Mouse (Mus musculus) heart, embryonic 15.5 days (tissue): ENCODE data around the gene Nav2. TPM values are rescaled to one million over a fixed set of nuclear protein-coding genes. Genes with fewer than 3 reads are reported as not detected.
A peak's percentile ranks its signal among the peaks of the same experiment; 100 is the strongest.

Experiments used
- ATAC-seq: fragments of 200-750 bp; cut with Nextera tagmentation; replicated peaks from 2 replicates; pipeline ENCODE4 v1.8.0; 2017; ENCODE audit warnings: low read depth, moderate TSS enrichment; ENCODE audit not compliant: insufficient number of reproducible peaks, insufficient read depth, low FRiP score
- H3K27ac ChIP-seq: fragments of 300-500 bp; sonication (generic); 2 replicates; pipeline ENCODE4 v1.5.1; 2015; ENCODE audit warnings: mild to moderate bottlenecking, inconsistent platforms
- H3K27me3 ChIP-seq: fragments of 300-500 bp; sonication (generic); 2 replicates; pipeline ENCODE4 v1.6.1; 2015; ENCODE audit warnings: inconsistent platforms
- H3K36me3 ChIP-seq: fragments of 300-500 bp; sonication (generic); 2 replicates; pipeline ENCODE4 v1.6.1; 2015; ENCODE audit warnings: mild to moderate bottlenecking, inconsistent platforms
- H3K4me1 ChIP-seq: fragments of 300-500 bp; sonication (generic); replicated peaks from 2 replicates; pipeline ENCODE4 v1.6.1; 2015; ENCODE audit warnings: inconsistent platforms
- H3K4me2 ChIP-seq: fragments of 300-500 bp; sonication (generic); 2 replicates; pipeline ENCODE4 v1.6.1; 2015; ENCODE audit warnings: inconsistent platforms, mild to moderate bottlenecking, moderate library complexity
- H3K4me3 ChIP-seq: fragments of 300-500 bp; sonication (generic); 2 replicates; pipeline ENCODE4 v1.5.1; 2015; ENCODE audit warnings: mild to moderate bottlenecking, inconsistent platforms
- H3K9ac ChIP-seq: fragments of 300-500 bp; sonication (generic); 2 replicates; pipeline ENCODE4 v1.6.1; 2015; ENCODE audit warnings: mild to moderate bottlenecking, inconsistent platforms
- H3K9me3 ChIP-seq: fragments of 300-500 bp; sonication (generic); replicated peaks from 2 replicates; pipeline ENCODE4 v1.6.1; 2016; ENCODE audit warnings: inconsistent platforms
- WGBS: fragments of 180-500 bp; shearing (Covaris S2); methylation state at CpG from one replicate; pipeline ENCODE4 v1.1.7; 2015; ENCODE audit warnings: mixed read lengths; 5-methylcytosine and 5-hydroxymethylcytosine counted together
- polyA plus RNA-seq: library from polyadenylated mRNA; unstranded; fragments of >200 nt; fragmentation: Nextera tagmentation; extraction: Ambion mirVana; gene quantifications from 2 replicates; pipeline ENCODE4 v1.2.1, GENCODE M21; 2015

Gene Nav2
- polyA plus RNA-seq, 1 experiment from 2014 or later = 30.7 TPM

- H3K4me3 ChIP-seq = no peak overlapping the region
- no peaks in the 10 kb centered on the region for H3K9me3 ChIP-seq
- peaks cover 26% of the 10 kb centered on the region for H3K4me1 ChIP-seq
- WGBS = 77% methylated on average over 2 of the region's 2 CpGs
- H3K9ac ChIP-seq = no peak overlapping the region
- H3K36me3 ChIP-seq = no peaks in the 10 kb centered on the region
- H3K27me3 ChIP-seq = no peaks in the 10 kb centered on the region
- H3K27ac ChIP-seq = no peak overlapping the region
- H3K4me2 ChIP-seq = no peak overlapping the region
- ATAC-seq = no peak
Measured at GRCm38 (mm10) chr7:49322179-49322578, 413.7 kb downstream of the Nav2 start.

- H3K9ac ChIP-seq = no peak overlapping the region
- no peak overlapping the region for H3K4me3 ChIP-seq
- 86% methylated on average over 2 of the region's 2 CpGs for WGBS
- H3K4me2 ChIP-seq = no peak overlapping the region
- H3K27me3 ChIP-seq = no peaks in the 10 kb centered on the region
- H3K4me1 ChIP-seq = peaks cover 32% of the 10 kb centered on the region
- ATAC-seq = no peak
- no peaks in the 10 kb centered on the region for H3K9me3 ChIP-seq
- H3K27ac ChIP-seq = no peak overlapping the region
- no peaks in the 10 kb centered on the region for H3K36me3 ChIP-seq
Measured at GRCm38 (mm10) chr7:49324575-49324974, 416.1 kb downstream of the Nav2 start.

GRCm38 (mm10) chr7:49326136-49326722 lies 417.7 kb downstream of the Nav2 start:
- Histone ChIP-seq H3K27ac (no peak overlapping the region), H3K9ac (no peak overlapping the region), H3K4me1 (peaks cover 20% of the 10 kb centered on the region), H3K9me3 (no peaks in the 10 kb centered on the region), H3K4me2 (no peak overlapping the region), H3K27me3 (no peaks in the 10 kb centered on the region), H3K36me3 (no peaks in the 10 kb centered on the region), H3K4me3 (no peak overlapping the region)
- 71% methylated on average over 5 of the region's 5 CpGs for WGBS
- no peak for ATAC-seq

GRCm38 (mm10) chr7:49326967-49327742 lies 418.6 kb downstream of the Nav2 start:
- WGBS = 41% methylated on average over 9 of the region's 9 CpGs
- Histone ChIP-seq H3K9ac (no peak overlapping the region), H3K36me3 (no peaks in the 10 kb centered on the region), H3K27ac (no peak overlapping the region), H3K9me3 (no peaks in the 10 kb centered on the region), H3K4me3 (no peak overlapping the region), H3K4me1 (peaks cover 28% of the 10 kb centered on the region), H3K27me3 (no peaks in the 10 kb centered on the region), H3K4me2 (no peak overlapping the region)
- peak; percentile 33 for ATAC-seq

GRCm38 (mm10) chr7:49330181-49330580 lies 421.7 kb downstream of the Nav2 start:
- H3K9me3 ChIP-seq = no peaks in the 10 kb centered on the region
- 73% methylated on average over 4 of the region's 4 CpGs for WGBS
- no peak overlapping the region for H3K4me2 ChIP-seq
- no peak overlapping the region for H3K9ac ChIP-seq
- H3K4me3 ChIP-seq = no peak overlapping the region
- no peak for ATAC-seq
- H3K27ac ChIP-seq = no peak overlapping the region
- no peaks in the 10 kb centered on the region for H3K27me3 ChIP-seq
- no peaks in the 10 kb centered on the region for H3K36me3 ChIP-seq
- peaks cover 40% of the 10 kb centered on the region for H3K4me1 ChIP-seq

DNA sequence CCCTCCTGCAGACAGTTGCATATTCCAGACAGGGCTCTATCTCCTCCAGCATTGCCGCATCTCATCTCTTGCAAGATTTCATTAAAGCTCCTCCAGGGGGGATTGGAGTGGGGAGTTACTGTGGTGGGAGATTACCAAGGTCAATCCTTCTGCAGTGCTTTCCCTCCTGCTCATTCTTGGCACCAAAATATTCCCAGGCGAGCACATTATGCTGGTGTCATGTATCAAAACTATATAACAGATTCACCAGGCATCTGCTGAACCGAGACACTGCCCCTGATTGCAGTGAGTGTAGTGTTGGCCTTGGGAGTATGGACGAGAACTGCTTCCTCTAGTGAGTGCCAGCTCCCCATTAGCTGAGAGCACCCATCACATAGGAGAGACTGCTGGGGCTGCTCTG lies 423.4 kb downstream of the Nav2 start:
- no peaks in the 10 kb centered on the region for H3K36me3 ChIP-seq
- 46% methylated on average over 4 of the region's 4 CpGs for WGBS
- H3K4me2 ChIP-seq = no peak overlapping the region
- ATAC-seq = no peak
- H3K9ac ChIP-seq = no peak overlapping the region
- peaks cover 29% of the 10 kb centered on the region for H3K4me1 ChIP-seq
- H3K4me3 ChIP-seq = no peak overlapping the region
- H3K9me3 ChIP-seq = no peaks in the 10 kb centered on the region
- 0 out of 2 replicates have a peak overlapping the region, but pooled peaks have one; percentile 17 for H3K27ac ChIP-seq
- no peaks in the 10 kb centered on the region for H3K27me3 ChIP-seq

DNA sequence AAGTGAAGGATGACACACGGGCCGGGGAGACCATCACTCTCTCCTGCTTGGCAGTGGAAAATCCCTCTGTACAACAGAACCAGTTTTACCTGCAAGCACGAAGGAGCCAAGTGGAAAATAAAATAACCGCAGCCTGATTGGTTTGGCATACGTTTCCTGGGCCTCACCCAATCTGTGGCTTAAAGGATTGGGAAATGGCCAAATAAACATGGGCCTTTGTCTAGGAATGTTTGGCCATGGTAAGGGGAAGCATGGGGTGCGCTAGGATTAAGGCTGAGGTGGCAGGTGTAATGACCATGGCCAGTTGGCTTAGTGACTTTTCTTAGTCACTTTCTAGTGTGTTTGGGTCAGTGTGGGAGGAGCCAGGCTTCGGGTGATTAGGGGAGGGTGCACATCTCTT lies 424.1 kb downstream of the Nav2 start:
- no peak overlapping the region for H3K9ac ChIP-seq
- H3K4me1 ChIP-seq = peaks cover 22% of the 10 kb centered on the region
- H3K9me3 ChIP-seq = no peaks in the 10 kb centered on the region
- WGBS = 74% methylated on average over 7 of the region's 7 CpGs
- no peak overlapping the region for H3K4me2 ChIP-seq
- ATAC-seq = no peak
- no peak overlapping the region for H3K4me3 ChIP-seq
- H3K36me3 ChIP-seq = no peaks in the 10 kb centered on the region
- H3K27me3 ChIP-seq = no peaks in the 10 kb centered on the region
- H3K27ac ChIP-seq = no peak overlapping the region

DNA sequence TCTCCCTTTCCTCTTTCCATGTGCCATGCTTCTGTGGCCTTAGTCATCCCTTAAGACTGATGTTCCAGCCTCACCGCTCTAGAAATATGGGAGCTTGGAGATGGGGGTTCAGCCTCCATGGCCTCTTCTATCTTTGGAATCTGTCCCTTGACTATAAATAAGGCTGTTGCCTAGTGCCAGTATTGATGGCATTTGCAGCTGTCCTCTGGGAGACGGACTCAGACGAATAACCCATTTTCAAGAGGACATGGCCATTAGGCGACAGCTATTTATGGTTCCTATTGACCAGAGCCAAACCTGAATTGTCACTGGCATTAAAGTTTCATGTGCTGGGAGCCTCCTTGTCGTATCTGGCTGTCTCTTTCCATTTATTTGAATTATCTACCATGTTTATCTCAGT lies 425.6 kb downstream of the Nav2 start:
- Histone ChIP-seq H3K9me3 (no peaks in the 10 kb centered on the region), H3K4me2 (no peak overlapping the region), H3K4me1 (peaks cover 21% of the 10 kb centered on the region), H3K36me3 (no peaks in the 10 kb centered on the region), H3K27ac (no peak overlapping the region), H3K4me3 (no peak overlapping the region), H3K9ac (no peak overlapping the region), H3K27me3 (no peaks in the 10 kb centered on the region)
- WGBS = 52% methylated on average over 5 of the region's 5 CpGs
- no peak for ATAC-seq

GRCm38 (mm10) chr7:49335056-49335455 lies 426.5 kb downstream of the Nav2 start:
- no peaks in the 10 kb centered on the region for H3K27me3 ChIP-seq
- no peak overlapping the region for H3K4me2 ChIP-seq
- no peak for ATAC-seq
- no peak overlapping the region for H3K9ac ChIP-seq
- no peaks in the 10 kb centered on the region for H3K36me3 ChIP-seq
- no peaks in the 10 kb centered on the region for H3K9me3 ChIP-seq
- peaks cover 25% of the 10 kb centered on the region for H3K4me1 ChIP-seq
- H3K4me3 ChIP-seq = no peak overlapping the region
- 56% methylated on average over 3 of the region's 3 CpGs for WGBS
- no peak overlapping the region for H3K27ac ChIP-seq

DNA sequence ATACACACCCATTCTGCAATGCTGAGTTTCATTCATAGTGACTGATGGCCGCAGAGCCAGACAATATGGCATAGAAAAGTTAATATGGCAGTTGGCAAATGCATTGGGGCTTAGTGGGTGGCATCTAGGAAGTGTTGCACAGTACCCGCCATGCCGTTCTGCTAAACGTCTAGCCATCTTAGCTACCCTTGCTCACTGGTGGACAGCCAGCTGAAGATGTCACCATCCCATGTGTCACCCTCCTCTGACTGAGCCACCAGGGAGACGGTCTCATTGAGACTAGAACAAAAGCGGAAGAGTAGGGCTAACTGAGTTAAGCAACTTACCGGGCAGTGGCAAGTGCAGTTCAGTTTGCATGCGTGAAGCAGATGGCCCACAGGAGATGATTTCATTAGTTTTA lies 428.2 kb downstream of the Nav2 start:
- Histone ChIP-seq H3K4me3 (no peak overlapping the region), H3K4me2 (no peak overlapping the region), H3K27me3 (no peaks in the 10 kb centered on the region), H3K36me3 (no peaks in the 10 kb centered on the region), H3K9ac (no peak overlapping the region), H3K27ac (no peak overlapping the region), H3K9me3 (no peaks in the 10 kb centered on the region), H3K4me1 (peaks cover 29% of the 10 kb centered on the region)
- 80% methylated on average over 8 of the region's 8 CpGs for WGBS
- no peak for ATAC-seq

DNA sequence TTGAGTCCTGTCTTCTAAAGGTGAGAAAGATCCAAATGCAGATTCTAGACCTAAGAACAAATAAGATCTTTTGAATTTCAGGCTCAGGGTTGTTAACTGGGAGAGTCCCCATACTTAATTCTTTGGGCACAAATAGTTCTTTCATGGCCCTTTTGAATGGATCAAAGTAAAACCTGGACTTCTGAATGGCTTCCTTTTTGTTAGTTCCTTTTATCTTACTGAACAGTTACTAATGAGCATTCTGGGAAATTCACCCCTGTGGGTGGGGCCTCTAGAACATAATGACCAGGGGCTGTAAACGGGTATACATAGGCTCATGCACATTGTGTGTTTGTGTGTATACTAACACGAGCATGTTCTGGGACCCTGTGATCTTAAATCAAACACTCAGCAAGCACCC lies 429.2 kb downstream of the Nav2 start:
- H3K4me2 ChIP-seq = no peak overlapping the region
- no peaks in the 10 kb centered on the region for H3K9me3 ChIP-seq
- no peak overlapping the region for H3K9ac ChIP-seq
- H3K27me3 ChIP-seq = no peaks in the 10 kb centered on the region
- WGBS = 37% methylated on average over 2 of the region's 2 CpGs
- no peak overlapping the region for H3K4me3 ChIP-seq
- no peak for ATAC-seq
- no peak overlapping the region for H3K27ac ChIP-seq
- H3K4me1 ChIP-seq = peaks cover 33% of the 10 kb centered on the region
- no peaks in the 10 kb centered on the region for H3K36me3 ChIP-seq

- Histone ChIP-seq H3K36me3 (no peaks in the 10 kb centered on the region), H3K9me3 (no peaks in the 10 kb centered on the region), H3K4me3 (no peak overlapping the region), H3K27ac (no peak overlapping the region), H3K4me2 (no peak overlapping the region), H3K4me1 (peaks cover 44% of the 10 kb centered on the region), H3K9ac (no peak overlapping the region), H3K27me3 (no peaks in the 10 kb centered on the region)
- ATAC-seq = no peak
- 58% methylated on average over 3 of the region's 3 CpGs for WGBS
Measured at GRCm38 (mm10) chr7:49339953-49340352, 431.4 kb downstream of the Nav2 start.
